Mouse (Mus musculus): Measurements from ENCODE around the gene Wnt5b.

The Wnt5b gene

GRCm38 (mm10) chr6:119451981-119452499 lies 92.1 kb downstream of the Wnt5b start:
- peak; percentile 84 for DNase-seq (ENCODE audit: low spot score)

DNA sequence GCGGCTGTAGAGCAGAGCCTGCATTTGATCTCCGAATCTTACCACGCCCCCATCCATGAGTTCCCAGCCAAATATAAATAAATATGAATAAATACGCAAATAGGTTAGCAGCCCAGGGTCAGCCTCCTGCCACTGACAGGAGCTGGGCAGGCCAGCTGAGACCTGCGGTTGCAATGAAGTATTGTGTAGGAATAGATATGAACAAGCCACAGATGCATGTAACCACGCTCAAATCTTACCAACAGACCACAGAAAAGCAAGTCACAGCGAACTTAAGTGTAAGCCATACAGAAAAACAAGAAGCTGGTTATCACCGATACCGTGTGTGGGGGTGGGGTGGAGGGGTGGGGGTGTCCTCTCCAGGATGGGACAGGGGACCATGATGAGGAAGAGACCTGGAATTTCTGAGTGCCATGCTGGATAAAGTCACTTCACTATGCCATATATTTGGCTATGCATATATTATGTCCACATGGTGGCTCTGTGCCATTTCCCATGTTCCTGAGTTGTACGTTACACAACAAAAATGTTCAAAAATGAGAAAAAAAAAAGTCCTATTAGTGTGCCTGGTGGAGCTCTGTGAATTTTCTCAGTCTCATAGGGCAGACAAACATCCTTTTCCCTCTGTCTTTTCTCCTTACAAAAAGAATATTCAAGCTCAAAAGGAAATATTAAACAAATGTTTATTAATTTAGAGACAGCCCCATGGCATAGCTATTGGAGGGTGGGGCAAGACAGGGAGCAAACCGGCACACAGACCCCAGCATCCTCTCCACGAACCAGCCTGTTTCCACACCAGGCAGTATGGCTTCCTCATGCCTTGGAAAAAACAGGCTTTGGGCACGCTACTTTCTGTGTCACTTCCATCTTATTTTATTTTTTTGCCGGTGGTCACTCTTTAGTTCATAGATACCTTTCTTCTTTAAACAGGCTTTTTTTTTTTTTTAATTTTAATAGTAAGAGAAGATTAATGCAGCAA lies 92.9 kb downstream of the Wnt5b start:
- DNase-seq (ENCODE audit: low spot score): no peak

GRCm38 (mm10) chr6:119449060-119449499 lies 95.1 kb downstream of the Wnt5b start:
- peak; percentile 88 for DNase-seq (ENCODE audit: low spot score)

DNA sequence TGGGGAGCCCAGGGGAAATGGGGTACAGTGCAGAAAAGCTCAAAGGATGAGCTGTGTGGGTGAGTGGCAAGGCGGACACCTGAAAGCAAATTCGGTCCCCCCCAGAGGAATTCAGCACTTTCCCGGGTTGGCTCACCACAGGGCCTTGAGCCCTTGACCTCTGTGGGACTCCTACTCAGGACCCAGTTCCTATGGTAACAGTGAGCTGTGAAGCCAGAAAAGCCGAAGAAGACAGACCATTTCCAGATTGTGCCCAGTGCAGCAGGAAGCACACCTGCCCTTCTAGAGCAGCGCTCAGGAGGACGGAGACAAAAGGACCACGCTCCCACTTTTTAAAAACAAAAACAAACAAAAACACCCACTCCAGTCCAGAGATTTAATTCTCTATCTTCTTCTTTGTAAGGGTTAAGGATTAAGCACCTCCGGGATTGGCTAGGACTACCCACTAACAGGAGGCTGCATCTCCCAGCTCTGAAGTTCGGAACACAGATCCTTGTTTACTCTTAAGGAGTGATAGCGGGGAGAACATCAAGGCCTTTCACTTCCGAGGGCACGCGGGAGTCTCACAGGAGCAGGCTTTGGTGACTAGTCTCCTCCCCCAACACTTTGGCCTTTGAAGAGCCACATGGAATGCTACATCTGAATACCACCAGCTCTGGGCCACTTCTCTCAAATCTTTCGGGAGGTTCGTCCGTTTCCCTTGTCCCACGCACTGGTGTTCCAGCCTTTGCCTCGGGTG lies 95.7 kb downstream of the Wnt5b start:
- peak; percentile 57 for DNase-seq (ENCODE audit: low spot score)

DNA sequence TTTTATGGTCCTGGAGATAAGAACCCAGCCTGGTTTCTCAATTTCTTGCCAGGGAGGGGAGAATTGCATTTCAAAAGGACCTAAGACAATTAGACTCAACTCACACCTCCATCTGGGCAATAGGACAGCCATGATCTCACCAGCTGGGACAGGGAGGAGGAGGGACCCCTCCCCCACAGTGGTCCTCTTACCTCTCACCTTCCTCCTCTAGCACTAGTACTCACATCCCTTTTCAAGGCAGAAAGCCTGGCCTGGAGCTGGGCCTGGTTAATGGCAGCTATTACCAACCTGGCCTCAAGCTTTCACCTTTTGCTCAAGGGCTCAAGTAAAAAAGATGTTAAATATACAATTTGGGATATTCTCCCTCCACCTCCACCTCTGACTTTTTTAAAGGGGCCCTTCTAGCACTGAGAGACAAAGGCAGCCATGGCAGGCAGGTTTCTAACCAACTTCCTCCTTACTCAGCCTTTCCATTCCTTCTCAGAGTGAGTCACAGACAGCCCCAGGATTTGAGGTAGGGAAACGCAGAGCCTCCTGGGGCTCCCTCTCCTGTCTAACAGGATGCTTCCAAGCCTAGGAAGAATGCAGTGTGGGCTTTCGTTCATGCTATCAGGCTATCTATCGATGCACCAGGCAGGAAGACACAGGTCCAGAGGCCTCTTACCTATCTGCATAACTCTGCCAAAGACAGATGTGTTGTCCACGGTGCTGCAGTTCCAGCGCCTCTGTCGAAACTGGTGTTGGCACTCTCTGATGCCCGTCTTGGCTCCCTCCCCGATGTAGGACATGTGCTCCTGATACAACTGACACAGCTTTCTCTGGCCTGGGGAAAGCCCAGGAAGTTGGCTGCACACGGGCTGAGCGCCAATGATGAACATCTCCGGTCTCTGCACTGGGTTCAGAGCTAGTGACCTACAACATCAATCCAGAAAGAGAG lies 98.2 kb downstream of the Wnt5b start:
- no peak for DNase-seq (ENCODE audit: low spot score)

DNA sequence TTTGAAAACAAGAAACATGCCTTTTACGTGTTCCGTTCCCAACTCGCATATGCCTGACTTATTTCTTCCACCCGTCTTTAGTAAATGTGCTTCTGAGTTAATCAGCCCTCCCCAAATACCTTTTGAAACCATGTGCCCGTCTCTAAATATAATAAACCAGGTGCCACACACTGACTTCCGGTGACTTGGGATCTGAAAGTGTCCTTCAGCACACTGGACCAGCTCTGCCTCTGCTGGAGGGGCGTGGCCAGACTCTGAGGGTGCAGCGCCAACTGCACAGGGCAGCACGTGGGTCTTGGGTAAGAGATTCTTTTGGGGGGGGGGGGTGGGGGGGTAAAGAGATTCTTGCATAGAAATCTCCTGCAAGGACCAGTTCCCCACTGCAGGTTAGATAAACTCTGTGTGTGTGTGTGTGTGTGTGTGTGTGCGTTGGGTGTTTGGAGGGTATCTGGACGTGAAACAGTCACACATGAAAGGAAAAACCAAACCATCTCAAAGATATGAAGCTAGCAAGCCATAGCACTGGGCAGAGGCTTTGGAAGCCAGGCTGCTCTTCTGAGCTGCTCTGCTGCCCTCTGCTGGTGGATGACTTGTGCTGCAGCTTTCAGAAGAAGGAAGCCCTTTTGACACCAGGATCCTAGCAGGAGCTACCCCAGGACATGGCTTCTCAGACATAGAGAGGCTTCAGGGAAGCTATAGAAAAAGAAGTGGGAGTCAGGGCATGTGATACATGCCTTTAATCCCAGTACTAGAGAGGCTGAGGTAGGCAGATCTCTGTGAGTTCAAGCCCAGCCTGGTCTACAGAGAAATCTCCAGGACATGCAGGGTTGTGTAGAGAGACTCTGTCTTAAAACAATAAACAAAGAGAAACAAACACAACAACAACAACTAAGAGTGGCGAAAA lies 100.2 kb downstream of the Wnt5b start:
- peak; percentile 87 for DNase-seq (ENCODE audit: low spot score)

DNA sequence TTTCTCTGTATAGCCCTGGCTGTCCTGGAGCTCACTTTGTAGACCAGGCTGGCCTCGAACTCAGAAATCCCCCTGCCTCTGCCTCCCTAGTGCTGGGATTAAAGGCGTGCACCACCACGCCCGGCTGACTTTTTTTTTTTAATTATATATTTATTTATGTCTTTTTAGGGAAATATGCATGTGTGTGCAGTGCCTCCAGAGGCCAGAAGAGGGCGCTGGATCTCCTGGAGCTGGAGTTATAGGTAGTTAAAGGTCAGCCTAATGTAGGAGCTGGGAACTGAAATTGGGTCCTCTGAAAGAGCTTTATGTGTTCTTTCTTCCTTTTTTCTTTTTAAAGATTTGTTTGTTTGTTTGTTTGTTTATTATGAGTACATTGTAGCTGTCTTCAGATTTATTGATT lies 101.4 kb downstream of the Wnt5b start:
- peak; percentile 55 for DNase-seq (ENCODE audit: low spot score)

DNA sequence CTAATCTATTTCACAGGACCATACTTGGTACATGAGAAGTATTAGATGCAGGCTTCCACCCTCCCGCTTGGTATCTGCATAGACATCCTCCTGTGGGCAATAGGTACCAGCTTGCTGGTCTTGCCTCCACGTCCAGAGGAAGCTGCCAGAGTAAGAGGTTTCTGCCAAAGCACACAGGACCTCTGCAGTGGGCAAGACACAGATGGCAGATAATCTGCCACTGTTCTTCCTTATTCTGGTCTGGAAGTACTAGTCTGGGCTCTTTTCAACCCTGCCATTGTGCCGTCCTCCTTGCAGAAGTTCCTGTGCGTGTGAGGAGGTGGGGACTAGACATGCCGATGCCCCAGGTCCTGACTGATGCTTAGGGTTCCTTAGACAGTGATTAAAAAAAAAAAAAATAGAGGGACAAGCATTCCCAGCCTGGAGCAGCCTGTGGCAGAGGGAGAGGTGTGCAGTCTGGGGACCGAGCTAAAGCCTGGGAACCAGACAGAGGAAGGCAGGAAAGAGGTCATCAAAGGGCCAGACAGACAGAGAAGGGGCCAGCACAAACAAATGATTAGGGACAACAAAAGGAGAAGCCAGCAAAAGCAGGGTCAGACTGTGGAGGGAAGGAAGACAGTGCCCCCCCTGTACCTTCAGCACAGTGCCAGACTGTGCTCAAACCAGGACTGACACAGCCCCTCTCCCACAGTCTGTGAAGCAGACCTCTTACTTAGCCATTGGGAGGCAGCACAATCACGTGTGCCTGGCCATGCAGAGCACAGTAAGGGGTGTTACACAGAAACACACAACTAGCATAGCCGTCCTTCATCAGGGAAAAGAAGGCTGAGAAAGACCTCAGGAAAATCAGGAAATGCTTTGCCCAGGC lies 106.0 kb downstream of the Wnt5b start:
- no peak for DNase-seq (ENCODE audit: low spot score)

DNA sequence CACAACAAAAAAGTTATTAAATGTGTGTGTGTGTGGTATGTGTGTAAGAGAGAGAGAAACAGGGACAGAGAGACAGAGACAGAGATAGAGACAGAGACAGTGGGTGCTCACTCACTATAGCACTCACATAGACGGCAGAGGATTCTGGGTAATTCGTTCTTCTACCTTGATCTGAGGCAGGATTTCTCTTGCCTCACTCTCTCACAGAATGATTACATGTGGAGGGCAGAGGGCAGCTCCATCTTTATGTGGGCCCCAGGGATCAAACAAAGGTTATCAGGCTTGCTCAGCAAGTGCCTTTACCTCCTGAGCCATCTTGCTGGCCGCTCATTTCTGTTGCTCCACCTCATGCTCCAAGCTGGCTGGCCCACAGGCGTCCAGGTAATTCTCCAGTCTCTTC lies 109.8 kb downstream of the Wnt5b start:
- no peak for DNase-seq (ENCODE audit: low spot score)

- DNase-seq (ENCODE audit: low spot score): no peak
These were observed 112.3 kb downstream of the Wnt5b start for GRCm38 (mm10) chr6:119431751-119432324.

DNA sequence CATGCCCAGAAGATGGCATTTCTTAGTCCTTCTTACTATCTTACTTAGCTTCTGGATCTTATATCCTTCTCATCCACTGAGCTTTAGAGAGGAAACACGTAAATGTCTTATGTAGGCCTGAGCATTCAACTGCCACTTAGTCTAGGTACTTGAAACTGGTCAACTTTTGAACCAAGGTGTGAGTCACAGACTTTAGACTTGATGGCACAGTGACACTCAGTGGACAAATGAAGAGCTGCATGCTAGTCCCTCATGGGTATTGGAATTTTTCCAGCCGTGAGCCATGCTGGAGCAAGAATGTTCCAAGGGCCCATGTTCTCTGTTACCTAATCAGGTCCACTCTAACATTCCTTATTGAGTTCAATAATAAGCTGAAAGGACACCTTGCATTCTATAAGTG lies 113.6 kb downstream of the Wnt5b start:
- peak; percentile 76 for DNase-seq (ENCODE audit: low spot score)

DNA sequence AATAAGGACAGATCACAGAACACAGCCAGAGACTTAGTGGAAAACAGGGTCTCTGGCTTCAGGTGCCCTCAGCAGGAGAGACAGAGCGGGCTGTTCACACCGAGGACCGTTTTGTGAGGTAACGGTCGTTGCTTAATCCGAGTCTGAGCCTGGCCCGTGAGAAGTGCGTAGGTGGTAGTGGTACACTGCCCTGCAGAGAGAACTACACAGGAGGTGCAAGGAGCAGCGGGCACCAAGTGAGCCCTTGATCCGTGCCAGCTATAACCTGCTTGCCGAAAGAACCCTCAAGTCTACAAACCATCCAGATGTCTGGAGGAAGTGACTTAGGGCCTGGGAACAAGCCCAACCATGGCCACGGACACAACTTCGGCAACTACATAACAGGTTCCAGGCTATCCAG lies 114.8 kb downstream of the Wnt5b start:
- no peak for DNase-seq (ENCODE audit: low spot score)

DNA sequence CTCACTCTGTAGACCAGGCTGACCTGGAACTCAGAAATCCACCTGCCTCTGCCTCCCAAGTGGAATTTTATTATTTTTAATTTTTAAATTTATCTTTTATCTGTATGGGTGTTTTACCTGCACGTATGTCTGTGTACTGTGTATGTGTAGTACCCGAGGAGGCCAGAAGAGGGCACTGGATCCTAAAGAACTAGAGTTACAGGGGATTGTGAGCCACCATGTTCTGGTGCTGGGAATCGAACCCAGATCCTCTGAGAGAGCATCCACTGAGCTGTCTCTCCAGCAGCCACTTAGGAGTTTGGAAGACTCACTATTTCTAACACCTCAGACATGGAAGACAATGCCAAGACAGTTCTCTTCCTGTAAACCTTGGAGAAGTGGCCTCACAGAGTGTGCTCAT lies 115.5 kb downstream of the Wnt5b start:
- DNase-seq (ENCODE audit: low spot score): peak; percentile 63

GRCm38 (mm10) chr6:119421001-119421400 lies 123.1 kb downstream of the Wnt5b start:
- no peak for DNase-seq (ENCODE audit: low spot score)

GRCm38 (mm10) chr6:119420357-119420756 lies 123.8 kb downstream of the Wnt5b start:
- DNase-seq (ENCODE audit: low spot score): no peak

GRCm38 (mm10) chr6:119419412-119419811 lies 124.7 kb downstream of the Wnt5b start:
- no peak for DNase-seq (ENCODE audit: low spot score)

GRCm38 (mm10) chr6:119418392-119419251 lies 125.5 kb downstream of the Wnt5b start:
- DNase-seq (ENCODE audit: low spot score): peak; percentile 48

- no peak for DNase-seq (ENCODE audit: low spot score)
These were observed 126.3 kb downstream of the Wnt5b start for GRCm38 (mm10) chr6:119417821-119418220.
